Mouse (Mus musculus): Measurements from ENCODE around the gene Ffar1. TPM values are rescaled to one million over a fixed set of nuclear protein-coding genes. Genes with fewer than 3 reads are reported as not detected.

Gene Ffar1
- total RNA-seq, 2 experiments from 2014 or later, result 0.24 TPM; not detected in 1

DNA sequence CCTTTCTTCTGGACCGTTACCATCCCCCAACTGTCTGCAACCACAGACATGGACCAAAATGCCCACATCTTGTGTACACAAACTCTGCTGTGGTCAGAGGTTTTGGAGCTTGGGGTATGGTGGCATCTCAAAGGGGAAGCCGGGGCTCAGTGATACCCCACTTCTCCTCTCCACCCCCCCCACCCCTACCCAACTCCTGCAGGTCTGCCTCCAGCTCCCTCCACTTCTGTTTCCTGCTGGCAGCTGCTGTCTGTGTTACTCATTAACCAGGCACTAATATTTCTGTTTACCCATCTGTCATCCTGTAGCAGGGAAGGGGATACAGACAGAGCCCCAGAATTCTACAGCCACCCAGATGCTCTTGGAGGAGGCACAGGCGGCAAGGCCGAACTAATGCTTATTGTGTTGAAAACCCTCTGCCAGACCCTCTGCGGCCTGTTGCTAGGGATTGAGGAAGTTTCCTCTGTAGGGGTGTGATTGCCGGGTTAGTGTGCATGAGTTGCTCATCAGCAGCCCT, 49.0 kb downstream of the Ffar1 start:
- ATAC-seq (replicated peaks; ENCODE audit: low FRiP score, low TSS enrichment, poor library complexity, severe bottlenecking), result no peak

- ATAC-seq (replicated peaks; ENCODE audit: low FRiP score, low TSS enrichment, poor library complexity, severe bottlenecking), result peak; percentile 61
Measured at GRCm38 (mm10) chr7:30811757-30812290, 49.5 kb downstream of the Ffar1 start.

DNA sequence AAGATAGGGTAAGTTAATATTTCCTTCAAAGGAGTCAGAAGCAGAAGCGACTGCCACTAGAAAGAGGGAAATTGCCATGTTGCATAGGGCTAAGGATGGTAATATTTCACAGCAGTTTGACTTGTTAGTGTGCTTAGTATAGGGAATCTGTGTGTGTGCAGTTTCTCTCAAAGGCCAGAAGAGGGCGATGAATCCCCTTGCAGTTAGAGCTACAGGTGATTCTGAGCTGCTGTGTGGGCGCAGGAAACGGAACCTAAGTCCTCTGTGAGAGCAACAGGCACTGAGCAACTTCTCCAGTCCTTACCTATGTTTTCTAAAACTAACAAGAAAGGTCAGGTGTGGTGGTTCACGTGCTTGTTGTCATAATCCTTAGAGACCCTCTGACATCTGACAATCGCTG, 51.0 kb downstream of the Ffar1 start:
- 0 out of 2 replicates have a peak, but pooled peaks have one; percentile 50 for ATAC-seq (replicated peaks; ENCODE audit: low FRiP score, low TSS enrichment, poor library complexity, severe bottlenecking)

Other genes starting within 250 kb of the Ffar1 start
- gene Upk1a, start 248.7 kb downstream of the Ffar1 start, total RNA-seq (2014; fragmentation: Nextera tagmentation), result 0.83 TPM in 1 of 2 replicates, not detected in the other
- 0.99 TPM in 1 of 2 replicates, not detected in the other for gene Upk1a, start 248.7 kb downstream of the Ffar1 start, total RNA-seq (2017)
- 569 and 755 TPM in 2 replicates for gene Cox6b1, start 235.4 kb downstream of the Ffar1 start, total RNA-seq (2014; fragmentation: Nextera tagmentation)
- 427 and 665 TPM in 2 replicates for gene Cox6b1, start 235.4 kb downstream of the Ffar1 start, total RNA-seq (2017)
- not detected in 2 replicates for gene Etv2, start 225.7 kb downstream of the Ffar1 start, total RNA-seq (2014; fragmentation: Nextera tagmentation)
- not detected in 2 replicates for gene Etv2, start 225.7 kb downstream of the Ffar1 start, total RNA-seq (2017)
- 48.3 and 48.6 TPM in 2 replicates for gene Rbm42, start 211.2 kb downstream of the Ffar1 start, total RNA-seq (2014; fragmentation: Nextera tagmentation)
- gene Rbm42, start 211.2 kb downstream of the Ffar1 start, total RNA-seq (2017), result 29.1 and 53.0 TPM in 2 replicates
- gene Haus5, start 196.6 kb downstream of the Ffar1 start, total RNA-seq (2014; fragmentation: Nextera tagmentation), result 32.4 and 43.6 TPM in 2 replicates
- gene Haus5, start 196.6 kb downstream of the Ffar1 start, total RNA-seq (2017), result 17.4 and 24.7 TPM in 2 replicates
- not detected in 2 replicates for gene Pmis2, start 190.0 kb downstream of the Ffar1 start, total RNA-seq (2014; fragmentation: Nextera tagmentation)
- not detected in 2 replicates for gene Pmis2, start 190.0 kb downstream of the Ffar1 start, total RNA-seq (2017)
- gene 2200002J24Rik, start 162.6 kb downstream of the Ffar1 start, total RNA-seq (2014; fragmentation: Nextera tagmentation), result not detected in 2 replicates
- not detected in 2 replicates for gene 2200002J24Rik, start 162.6 kb downstream of the Ffar1 start, total RNA-seq (2017)
- gene Atp4a, start 149.4 kb downstream of the Ffar1 start, total RNA-seq (2014; fragmentation: Nextera tagmentation), result 11.2 and 16.0 TPM in 2 replicates
- 1.4 and 2.9 TPM in 2 replicates for gene Atp4a, start 149.4 kb downstream of the Ffar1 start, total RNA-seq (2017)
- 285 and 294 TPM in 2 replicates for gene Tmem147, start 132.0 kb downstream of the Ffar1 start, total RNA-seq (2014; fragmentation: Nextera tagmentation)
- gene Tmem147, start 132.0 kb downstream of the Ffar1 start, total RNA-seq (2017), result 59.7 and 85.5 TPM in 2 replicates
- not detected in 2 replicates for gene Gapdhs, start 117.9 kb downstream of the Ffar1 start, total RNA-seq (2014; fragmentation: Nextera tagmentation)
- gene Gapdhs, start 117.9 kb downstream of the Ffar1 start, total RNA-seq (2017), result not detected in 2 replicates
- 3.3 and 4.5 TPM in 2 replicates for gene Sbsn, start 110.1 kb downstream of the Ffar1 start, total RNA-seq (2014; fragmentation: Nextera tagmentation)
- 2.7 and 11.6 TPM in 2 replicates for gene Sbsn, start 110.1 kb downstream of the Ffar1 start, total RNA-seq (2017)
- gene Dmkn, start 97.8 kb downstream of the Ffar1 start, total RNA-seq (2014; fragmentation: Nextera tagmentation), result not detected in 2 replicates
- not detected in 2 replicates for gene Dmkn, start 97.8 kb downstream of the Ffar1 start, total RNA-seq (2017)
- gene Krtdap, start 73.7 kb downstream of the Ffar1 start, total RNA-seq (2014; fragmentation: Nextera tagmentation), result not detected in 2 replicates
- gene Krtdap, start 73.7 kb downstream of the Ffar1 start, total RNA-seq (2017), result not detected in 2 replicates
- gene Ffar2, start 37.8 kb downstream of the Ffar1 start, total RNA-seq (2014; fragmentation: Nextera tagmentation), result 0.20 and 1.1 TPM in 2 replicates
- 1.7 and 12.6 TPM in 2 replicates for gene Ffar2, start 37.8 kb downstream of the Ffar1 start, total RNA-seq (2017)
- gene Ffar3, start 5.4 kb downstream of the Ffar1 start, total RNA-seq (2014; fragmentation: Nextera tagmentation), result not detected in 2 replicates
- not detected in 2 replicates for gene Ffar3, start 5.4 kb downstream of the Ffar1 start, total RNA-seq (2017)
- gene Cd22, start 18.8 kb upstream of the Ffar1 start, total RNA-seq (2014; fragmentation: Nextera tagmentation), result 4.0 and 8.6 TPM in 2 replicates
- 0.27 TPM in 1 of 2 replicates, not detected in the other for gene Cd22, start 18.8 kb upstream of the Ffar1 start, total RNA-seq (2017)
- gene Mag, start 53.3 kb upstream of the Ffar1 start, total RNA-seq (2014; fragmentation: Nextera tagmentation), result 0.83 TPM in 1 of 2 replicates, not detected in the other
- gene Mag, start 53.3 kb upstream of the Ffar1 start, total RNA-seq (2017), result not detected in 2 replicates
- gene Hamp2, start 63.1 kb upstream of the Ffar1 start, total RNA-seq (2014; fragmentation: Nextera tagmentation), result not detected in 2 replicates
- not detected in 2 replicates for gene Hamp2, start 63.1 kb upstream of the Ffar1 start, total RNA-seq (2017)
- gene Hamp, start 82.5 kb upstream of the Ffar1 start, total RNA-seq (2014; fragmentation: Nextera tagmentation), result not detected in 2 replicates
- not detected in 2 replicates for gene Hamp, start 82.5 kb upstream of the Ffar1 start, total RNA-seq (2017)
- gene Usf2, start 95.2 kb upstream of the Ffar1 start, total RNA-seq (2014; fragmentation: Nextera tagmentation), result 56.5 and 84.3 TPM in 2 replicates
- 71.7 and 126 TPM in 2 replicates for gene Usf2, start 95.2 kb upstream of the Ffar1 start, total RNA-seq (2017)
- not detected in 2 replicates for gene Lsr, start 111.9 kb upstream of the Ffar1 start, total RNA-seq (2014; fragmentation: Nextera tagmentation)
- gene Lsr, start 111.9 kb upstream of the Ffar1 start, total RNA-seq (2017), result 0.11 and 0.99 TPM in 2 replicates
- gene Fam187b, start 112.2 kb upstream of the Ffar1 start, total RNA-seq (2014; fragmentation: Nextera tagmentation), result not detected in 2 replicates
- gene Fam187b, start 112.2 kb upstream of the Ffar1 start, total RNA-seq (2017), result not detected in 2 replicates
- 27.6 and 29.5 TPM in 2 replicates for gene Fxyd5, start 180.9 kb upstream of the Ffar1 start, total RNA-seq (2014; fragmentation: Nextera tagmentation)
- gene Fxyd5, start 180.9 kb upstream of the Ffar1 start, total RNA-seq (2017), result 41.7 and 47.6 TPM in 2 replicates
- gene Fxyd7, start 189.9 kb upstream of the Ffar1 start, total RNA-seq (2014; fragmentation: Nextera tagmentation), result not detected in 2 replicates
- not detected in 2 replicates for gene Fxyd7, start 189.9 kb upstream of the Ffar1 start, total RNA-seq (2017)
- gene Fxyd1, start 195.6 kb upstream of the Ffar1 start, total RNA-seq (2014; fragmentation: Nextera tagmentation), result not detected in 2 replicates
- not detected in 2 replicates for gene Fxyd1, start 195.6 kb upstream of the Ffar1 start, total RNA-seq (2017)
- gene Lgi4, start 197.8 kb upstream of the Ffar1 start, total RNA-seq (2014; fragmentation: Nextera tagmentation), result not detected in 2 replicates
- not detected in 2 replicates for gene Lgi4, start 197.8 kb upstream of the Ffar1 start, total RNA-seq (2017)
- not detected in 2 replicates for gene Fxyd3, start 215.1 kb upstream of the Ffar1 start, total RNA-seq (2014; fragmentation: Nextera tagmentation)
- not detected in 2 replicates for gene Fxyd3, start 215.1 kb upstream of the Ffar1 start, total RNA-seq (2017)

All from megakaryocyte-erythroid progenitor cell, adult 5-6 weeks (primary cell).